Mouse (Mus musculus): ENCODE measurements at regions not wholly inside any gene's neighbourhood (a gene's known extent, or its start where the extent isn't known, plus 50 kb on each side); places are given as distances from the start of the nearest gene placed in this dataset.

DNA sequence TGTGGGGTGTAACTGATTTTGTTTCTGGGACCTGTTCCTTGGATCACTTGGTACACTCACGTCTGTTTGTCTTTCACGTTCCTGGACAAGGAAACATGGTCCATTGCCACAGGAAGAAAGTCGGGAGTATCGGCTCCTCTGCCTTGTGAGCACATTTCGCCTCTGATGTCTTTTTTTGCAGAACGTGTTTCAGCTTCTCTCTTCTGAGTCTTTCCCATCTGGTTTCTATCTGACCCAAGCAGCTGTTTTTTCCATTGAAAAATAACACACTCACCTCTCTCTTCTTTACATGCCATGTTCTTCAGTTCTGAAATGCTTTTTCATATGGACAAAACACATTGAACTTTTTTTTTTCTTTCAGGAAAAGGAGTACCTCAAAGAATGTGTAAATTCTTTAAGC lies 61.4 kb upstream of the Lrig1 start:
- H3K4me2 ChIP-seq (replicated peaks; ENCODE audit: low read depth): no peak overlapping the region
- no peaks in the 10 kb centered on the region; the same call in 1 of the 2 replicates for H3K4me1 ChIP-seq (replicated peaks; ENCODE audit: control insufficient read depth, insufficient read depth)
- no peaks in the 10 kb centered on the region for H3K27me3 ChIP-seq (ENCODE audit: control insufficient read depth, insufficient read depth, low read length)
- no peaks in the 10 kb centered on the region for H3K9me3 ChIP-seq (ENCODE audit: control insufficient read depth, low read length)
- peak overlapping the region; percentile 71 for H3K27ac ChIP-seq (replicated peaks)
- H3K4me3 ChIP-seq (ENCODE audit: low read depth, low read length): no peak overlapping the region
- no peak for ATAC-seq (ENCODE audit: low FRiP score, low TSS enrichment)
- H3K36me3 ChIP-seq (ENCODE audit: control insufficient read depth, insufficient read depth, low read length): no peaks in the 10 kb centered on the region
- no peak for DNase-seq (ENCODE audit: low spot score)
- TF ChIP-seq CTCF (IDR thresholded peaks at IDR 0.05; ENCODE audit: low read depth) (no peak), EP300 (optimal IDR thresholded peaks at IDR 0.05) (no peak)
- 33% methylated on average over 6 of the region's 6 CpGs for WGBS
- no peak overlapping the region for H3K9ac ChIP-seq (ENCODE audit: low read length)

GRCm38 (mm10) chr6:94760629-94761111 lies 60.7 kb upstream of the Lrig1 start:
- H3K4me2 ChIP-seq (replicated peaks; ENCODE audit: low read depth): no peak overlapping the region
- no peak overlapping the region for H3K4me3 ChIP-seq (ENCODE audit: low read depth, low read length)
- H3K27me3 ChIP-seq (ENCODE audit: control insufficient read depth, insufficient read depth, low read length): no peaks in the 10 kb centered on the region
- H3K9ac ChIP-seq (ENCODE audit: low read length): no peak overlapping the region
- H3K36me3 ChIP-seq (ENCODE audit: control insufficient read depth, insufficient read depth, low read length): no peaks in the 10 kb centered on the region
- 76% methylated on average over 17 of the region's 17 CpGs for WGBS
- H3K4me1 ChIP-seq (replicated peaks; ENCODE audit: control insufficient read depth, insufficient read depth): peaks cover 3% of the 10 kb centered on the region; the same call in 1 of the 2 replicates
- DNase-seq (ENCODE audit: low spot score) (no peak), ATAC-seq (ENCODE audit: low FRiP score, low TSS enrichment) (0 out of 2 replicates have a peak, but pooled peaks have one; percentile 21)
- no peaks in the 10 kb centered on the region for H3K9me3 ChIP-seq (ENCODE audit: control insufficient read depth, low read length)
- H3K27ac ChIP-seq (replicated peaks): peak overlapping the region; percentile 71
- TF ChIP-seq CTCF (IDR thresholded peaks at IDR 0.05; ENCODE audit: low read depth) (no peak), EP300 (optimal IDR thresholded peaks at IDR 0.05) (no peak)

- 97% methylated on average over 1 of the region's 1 CpGs for WGBS
- no peaks in the 10 kb centered on the region for H3K36me3 ChIP-seq (ENCODE audit: control insufficient read depth, insufficient read depth, low read length)
- H3K27ac ChIP-seq (replicated peaks): no peak overlapping the region
- no peaks in the 10 kb centered on the region for H3K9me3 ChIP-seq (ENCODE audit: control insufficient read depth, low read length)
- no peak overlapping the region for H3K4me2 ChIP-seq (replicated peaks; ENCODE audit: low read depth)
- ATAC-seq (ENCODE audit: low FRiP score, low TSS enrichment): no peak
- DNase-seq (ENCODE audit: low spot score): no peak
- H3K4me1 ChIP-seq (replicated peaks; ENCODE audit: control insufficient read depth, insufficient read depth): peaks cover 3% of the 10 kb centered on the region; the same call in 1 of the 2 replicates
- H3K9ac ChIP-seq (ENCODE audit: low read length): no peak overlapping the region
- no peak for TF ChIP-seq EP300 (optimal IDR thresholded peaks at IDR 0.05)
- no peak for TF ChIP-seq CTCF (IDR thresholded peaks at IDR 0.05; ENCODE audit: low read depth)
- no peak overlapping the region for H3K4me3 ChIP-seq (ENCODE audit: low read depth, low read length)
- no peaks in the 10 kb centered on the region for H3K27me3 ChIP-seq (ENCODE audit: control insufficient read depth, insufficient read depth, low read length)
Observed at GRCm38 (mm10) chr6:94759649-94760048, 59.7 kb upstream of the Lrig1 start.

GRCm38 (mm10) chr6:94756006-94756405 lies 56.0 kb upstream of the Lrig1 start:
- Histone ChIP-seq H3K36me3 (ENCODE audit: control insufficient read depth, insufficient read depth, low read length) (no peaks in the 10 kb centered on the region), H3K27me3 (ENCODE audit: control insufficient read depth, insufficient read depth, low read length) (no peaks in the 10 kb centered on the region), H3K4me1 (replicated peaks; ENCODE audit: control insufficient read depth, insufficient read depth) (peaks cover 3% of the 10 kb centered on the region; the same call in 1 of the 2 replicates), H3K9me3 (ENCODE audit: control insufficient read depth, low read length) (no peaks in the 10 kb centered on the region), H3K4me3 (ENCODE audit: low read depth, low read length) (no peak overlapping the region), H3K27ac (replicated peaks) (peak overlapping the region; percentile 56; the same call in 1 of the 2 replicates), H3K9ac (ENCODE audit: low read length) (no peak overlapping the region), H3K4me2 (replicated peaks; ENCODE audit: low read depth) (no peak overlapping the region)
- DNase-seq (ENCODE audit: low spot score) (no peak), ATAC-seq (ENCODE audit: low FRiP score, low TSS enrichment) (no peak)
- WGBS: 41% methylated on average over 4 of the region's 4 CpGs
- no peak for TF ChIP-seq EP300 (optimal IDR thresholded peaks at IDR 0.05)
- no peak for TF ChIP-seq CTCF (IDR thresholded peaks at IDR 0.05; ENCODE audit: low read depth)

DNA sequence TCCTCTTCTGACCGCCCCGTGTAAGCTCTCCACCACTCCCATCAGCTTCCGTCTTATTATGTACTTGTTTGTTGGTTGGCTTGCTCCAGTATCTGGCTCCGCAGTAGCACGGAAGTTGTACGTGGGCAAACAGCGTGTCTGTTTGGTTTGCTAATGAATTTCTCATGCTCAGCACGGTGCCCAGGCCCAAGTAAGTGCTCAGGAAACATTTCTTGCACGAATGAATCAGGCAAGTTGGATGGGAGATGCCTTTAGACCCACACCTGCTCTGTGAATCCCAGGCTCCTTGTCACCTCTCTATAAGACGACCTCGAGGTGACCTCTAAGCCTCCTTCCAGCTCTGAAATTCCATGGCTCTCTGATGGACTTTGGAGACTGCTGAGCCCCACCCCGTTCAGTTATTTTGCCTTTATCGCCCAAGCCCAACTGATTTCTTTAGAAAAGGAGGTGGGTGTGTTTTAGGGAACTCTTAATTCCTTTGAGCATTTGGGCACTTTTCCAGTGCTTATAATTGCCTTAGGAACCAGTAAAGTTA lies 55.4 kb upstream of the Lrig1 start:
- Histone ChIP-seq H3K9ac (ENCODE audit: low read length) (no peak overlapping the region), H3K4me3 (ENCODE audit: low read depth, low read length) (no peak overlapping the region), H3K27ac (replicated peaks) (peak overlapping the region; percentile 50; the same call in 1 of the 2 replicates), H3K27me3 (ENCODE audit: control insufficient read depth, insufficient read depth, low read length) (no peaks in the 10 kb centered on the region), H3K4me1 (replicated peaks; ENCODE audit: control insufficient read depth, insufficient read depth) (peaks cover 3% of the 10 kb centered on the region; the same call in 1 of the 2 replicates), H3K36me3 (ENCODE audit: control insufficient read depth, insufficient read depth, low read length) (no peaks in the 10 kb centered on the region), H3K4me2 (replicated peaks; ENCODE audit: low read depth) (no peak overlapping the region), H3K9me3 (ENCODE audit: control insufficient read depth, low read length) (no peaks in the 10 kb centered on the region)
- DNase-seq (ENCODE audit: low spot score): peak; percentile 60
- peak; percentile 81 for ATAC-seq (ENCODE audit: low FRiP score, low TSS enrichment)
- WGBS: 42% methylated on average over 13 of the region's 13 CpGs
- TF ChIP-seq EP300 (optimal IDR thresholded peaks at IDR 0.05) (no peak), CTCF (IDR thresholded peaks at IDR 0.05; ENCODE audit: low read depth) (no peak)

DNA sequence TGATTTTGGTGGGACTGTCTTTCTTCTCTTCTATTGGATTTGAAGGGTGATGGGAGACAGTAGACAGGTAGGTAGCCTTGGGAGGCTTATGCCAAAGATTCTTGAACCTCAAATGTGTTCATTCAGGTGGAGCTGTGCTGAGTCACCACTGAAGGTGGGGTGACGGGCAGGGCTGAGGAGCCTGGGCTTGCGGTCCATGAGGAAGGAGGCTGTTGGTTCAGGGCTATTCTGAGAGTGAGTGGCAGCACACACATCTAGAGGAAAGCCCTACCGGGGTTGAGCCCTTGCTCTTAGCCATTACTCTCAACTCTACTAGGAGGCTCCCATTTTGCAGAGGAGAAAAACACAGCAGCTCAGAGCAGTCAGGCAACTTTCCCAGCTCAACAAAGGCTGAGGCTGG lies 54.6 kb upstream of the Lrig1 start:
- TF ChIP-seq CTCF (IDR thresholded peaks at IDR 0.05; ENCODE audit: low read depth) (no peak), EP300 (optimal IDR thresholded peaks at IDR 0.05) (no peak)
- H3K9ac ChIP-seq (ENCODE audit: low read length): no peak overlapping the region
- H3K27ac ChIP-seq (replicated peaks): peak overlapping the region; percentile 50
- no peaks in the 10 kb centered on the region for H3K9me3 ChIP-seq (ENCODE audit: control insufficient read depth, low read length)
- H3K4me1 ChIP-seq (replicated peaks; ENCODE audit: control insufficient read depth, insufficient read depth): peaks cover 3% of the 10 kb centered on the region; the same call in 1 of the 2 replicates
- DNase-seq (ENCODE audit: low spot score) (peak; percentile 48), ATAC-seq (ENCODE audit: low FRiP score, low TSS enrichment) (peak; percentile 67)
- H3K4me3 ChIP-seq (ENCODE audit: low read depth, low read length): no peak overlapping the region
- no peaks in the 10 kb centered on the region for H3K27me3 ChIP-seq (ENCODE audit: control insufficient read depth, insufficient read depth, low read length)
- 61% methylated on average over 3 of the region's 3 CpGs for WGBS
- H3K4me2 ChIP-seq (replicated peaks; ENCODE audit: low read depth): no peak overlapping the region
- H3K36me3 ChIP-seq (ENCODE audit: control insufficient read depth, insufficient read depth, low read length): no peaks in the 10 kb centered on the region

Measured in stomach, postnatal 0 days (tissue).